Comparison of ENCODE assay signal across 8 mouse cellular contexts in the genomic region with DNA sequence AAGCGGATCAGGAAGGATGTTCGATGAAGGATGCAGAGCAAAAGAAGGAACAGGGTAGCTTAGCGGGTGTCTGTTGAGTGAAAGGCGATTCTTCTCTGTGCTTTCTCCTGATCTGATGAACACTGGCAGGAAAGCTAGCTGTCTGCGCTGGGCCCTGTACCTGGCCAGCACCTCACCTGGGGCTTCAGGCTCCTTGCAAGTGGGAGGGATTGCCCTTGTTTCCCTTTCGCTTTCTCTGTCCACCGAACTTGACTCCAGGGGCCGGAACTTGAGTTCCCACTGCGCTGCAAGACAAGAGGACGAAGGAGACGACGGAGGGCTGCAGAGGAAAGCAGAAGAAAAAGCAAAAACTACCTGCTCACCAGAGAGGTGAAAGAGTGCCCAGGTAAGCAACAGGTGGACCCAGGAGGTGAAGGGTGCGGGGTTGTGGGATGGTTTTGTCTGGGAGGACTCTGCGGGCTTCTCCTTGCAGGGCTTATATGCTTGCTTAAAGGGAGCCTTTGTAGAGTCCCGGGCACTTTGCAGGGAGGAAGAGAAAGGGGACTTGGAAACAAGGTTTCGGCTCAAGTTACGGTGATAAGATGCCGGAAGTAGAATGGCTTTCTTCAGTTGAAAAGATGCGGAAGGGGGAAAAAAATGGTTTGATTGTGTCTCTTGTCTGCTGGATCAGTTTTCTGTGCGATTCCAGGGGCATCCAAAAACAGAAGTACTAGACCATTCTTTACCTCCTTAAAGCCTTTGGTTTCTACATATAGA. TPM values are rescaled to one million over a fixed set of nuclear protein-coding genes. Genes with fewer than 3 reads are reported as not detected.
A peak's percentile ranks its signal among the peaks of the same experiment; 100 is the strongest.
DNase-seq lines count a peak whose midpoint lies in the region; ATAC-seq lines count a peak whose summit lies in the region.

Gene Rab19, plus strand, starts transcription at position 51 of the 756 bp plus-strand sequence.

- H3K4me1 ChIP-seq in heart, embryonic 10.5 days = peaks cover 6% of the 10 kb centered on the region
- 0 out of 2 replicates have a peak, but pooled peaks cover 5% of the 10 kb centered on the region for H3K4me1 ChIP-seq in kidney, embryonic 14.5 days (ENCODE audit: control insufficient read depth, insufficient read depth, low read length)

- H3K27me3 ChIP-seq in heart, embryonic 10.5 days (ENCODE audit: insufficient read depth, poor library complexity, severe bottlenecking) = peaks cover 6% of the 10 kb centered on the region; the same call in 1 of the 2 replicates
- peaks cover 2% of the 10 kb centered on the region; the same call in 1 of the 2 replicates for H3K27me3 ChIP-seq in kidney, embryonic 14.5 days (ENCODE audit: control insufficient read depth, insufficient read depth, low read length)

- H3K4me2 ChIP-seq in kidney, embryonic 14.5 days (replicated peaks; ENCODE audit: low read depth, low read length) = peak within 1 kb of the TSS; percentile 54

- H3K27ac ChIP-seq in heart, embryonic 10.5 days = peak within 1 kb of the TSS; percentile 72; the same call in 1 of the 2 replicates
- H3K27ac ChIP-seq in kidney, embryonic 14.5 days (ENCODE audit: low read depth, low read length) = no peak within 1 kb of the TSS

- H3K9ac ChIP-seq in kidney, embryonic 14.5 days (ENCODE audit: low read depth, low read length) = peak within 1 kb of the TSS; percentile 37; the same call in 1 of the 2 replicates

- peak; percentile 67 for DNase-seq in CD4-positive, CD25-positive, alpha-beta regulatory T cell, adult 2 months (ENCODE audit: low read depth, low spot score)
- peak; percentile 54 for DNase-seq in adrenal gland, postnatal 14 days
- DNase-seq in heart, embryonic 10.5 days (ENCODE audit: low spot score) = no peak
- DNase-seq in lung, postnatal 14 days = peak; percentile 44
- DNase-seq in spleen, postnatal 10 days (ENCODE audit: low spot score in 2 of 2) = peak; percentile 31 to 39
- no peak for DNase-seq in cerebellum, postnatal 25 days
- no peak for DNase-seq in left cerebral cortex, adult 9 months (ENCODE audit: low spot score in 2 of 2)

- H3K4me3 ChIP-seq in heart, embryonic 10.5 days = peak within 1 kb of the TSS; percentile 60
- H3K4me3 ChIP-seq in kidney, embryonic 14.5 days (ENCODE audit: low read length) = peak within 1 kb of the TSS; percentile 33

- H3K9me3 ChIP-seq in heart, embryonic 10.5 days = no peaks in the 10 kb centered on the region
- H3K9me3 ChIP-seq in kidney, embryonic 14.5 days (ENCODE audit: control insufficient read depth, low read length) = no peaks in the 10 kb centered on the region

- WGBS in heart, embryonic 10.5 days = 4% methylated on average over 20 of the region's 20 CpGs
- 5% methylated on average over 20 of the region's 20 CpGs for WGBS in kidney, embryonic 14.5 days

- ATAC-seq in kidney, embryonic 14.5 days (ENCODE audit: low FRiP score, low TSS enrichment) = no peak

- H3K36me3 ChIP-seq in heart, embryonic 10.5 days = no peaks in the 10 kb centered on the region
- H3K36me3 ChIP-seq in kidney, embryonic 14.5 days (ENCODE audit: control insufficient read depth, insufficient read depth, low read length) = no peaks in the 10 kb centered on the region

RNA-seq across cellular contexts. Expression of gene Rab19, which starts in this region (rescaled TPM):
- 0.48 and 1.4 TPM in 2 replicates for total RNA-seq in adrenal gland, postnatal 14 days (2021)
- polyA plus RNA-seq in heart, embryonic 10.5 days (2016; fragmentation: Nextera tagmentation; extraction: Ambion mirVana) = 0.53 and 0.54 TPM in 2 replicates
- polyA plus RNA-seq in kidney, embryonic 14.5 days (2014; fragmentation: Nextera tagmentation; extraction: Ambion mirVana) = 1.7 and 3.6 TPM in 2 replicates

Comparison
In these comparisons a context has a peak if more than half of its experiments do, and no peak if none do; other contexts are left out.
1. DNase-seq: peak in CD4-positive, CD25-positive, alpha-beta regulatory T cell, adult 2 months (single experiment), adrenal gland, postnatal 14 days (single experiment), lung, postnatal 14 days (single experiment) and spleen, postnatal 10 days (2 of 2); none in heart, embryonic 10.5 days (single experiment), cerebellum, postnatal 25 days (0 of 2) and left cerebral cortex, adult 9 months (0 of 2).